Mouse (Mus musculus) retina, postnatal 7 days (tissue): Measurements from ENCODE around the gene Snrnp27.

Experiments
- DNase-seq: peaks from one replicate; pipeline ENCODE4 v3.0.0-alpha.2; 2012; ENCODE audit warnings: low read depth, low spot score

The Snrnp27 gene

DNA sequence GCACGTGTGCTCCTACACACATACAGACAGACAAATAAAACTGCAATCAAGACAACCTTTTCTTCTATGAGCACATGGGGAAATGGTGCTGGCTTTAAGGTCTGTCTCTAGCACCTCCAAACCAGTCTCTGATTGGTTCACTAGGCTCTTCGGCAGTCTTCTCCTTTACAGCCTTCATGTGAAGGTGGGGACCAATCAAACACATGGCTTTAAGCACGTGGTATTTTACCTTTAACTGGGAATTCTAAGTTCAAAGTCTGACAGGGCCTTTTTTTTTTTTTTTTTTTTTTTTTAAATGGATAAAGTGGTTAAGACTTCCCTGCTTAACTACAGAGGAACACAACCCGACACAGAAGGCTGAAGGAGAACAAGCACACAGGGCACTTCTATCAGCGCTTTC is 19.2 kb downstream of the Snrnp27 start:
- DNase-seq: no peak

DNA sequence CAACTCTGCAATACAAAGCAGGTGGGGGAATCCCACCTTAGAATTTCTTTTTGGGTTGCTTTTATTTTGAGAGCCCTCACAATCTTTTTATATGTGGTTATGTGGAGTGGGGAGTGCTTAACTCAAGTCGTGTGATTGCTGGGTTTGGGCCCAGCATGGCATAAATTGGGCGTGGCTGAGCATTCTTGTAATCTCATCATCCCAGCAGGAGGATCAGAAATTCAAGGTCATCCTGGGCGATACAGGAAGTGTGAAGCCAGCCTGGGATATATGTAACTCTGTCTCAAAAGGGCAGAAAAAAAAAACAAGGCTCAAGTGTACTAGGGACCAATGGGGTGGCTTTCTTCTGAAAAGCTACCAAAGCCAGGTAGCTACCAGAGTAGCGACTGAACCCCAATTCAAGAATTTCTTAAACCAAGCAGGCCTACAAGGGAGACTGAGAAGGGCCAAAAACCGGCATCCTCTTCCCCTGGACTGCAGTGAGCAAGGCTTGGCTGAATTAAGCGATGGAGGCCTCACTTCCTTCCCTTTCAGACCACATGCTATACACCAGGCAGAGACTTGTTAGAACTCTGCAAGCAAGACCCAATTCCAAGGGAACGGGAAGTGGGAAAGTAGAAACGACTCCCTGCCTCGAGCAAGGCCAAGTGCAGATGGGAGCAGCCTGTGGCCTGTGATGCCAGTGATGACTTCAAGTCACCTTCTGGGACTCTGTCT is 24.0 kb downstream of the Snrnp27 start:
- no peak for DNase-seq

DNA sequence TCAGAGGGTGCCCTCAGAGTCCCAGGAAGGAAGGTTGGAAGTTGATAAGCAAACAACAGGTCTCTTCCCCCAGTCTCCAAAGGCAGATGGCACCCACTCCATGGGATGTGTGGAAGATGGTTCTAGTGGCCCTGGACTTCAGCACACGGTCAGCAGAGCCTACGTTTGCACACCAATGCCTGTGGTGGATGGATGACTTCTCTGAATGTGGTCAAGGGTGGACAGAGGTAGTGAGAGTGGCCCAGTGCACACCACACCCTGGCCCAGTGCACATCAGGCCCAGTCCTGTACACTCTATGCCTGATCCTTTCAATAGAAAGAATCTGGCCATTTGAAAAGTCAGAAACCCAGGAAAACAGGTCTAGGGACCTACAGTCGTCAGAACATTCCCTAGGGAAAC is 25.8 kb downstream of the Snrnp27 start:
- no peak for DNase-seq

DNA sequence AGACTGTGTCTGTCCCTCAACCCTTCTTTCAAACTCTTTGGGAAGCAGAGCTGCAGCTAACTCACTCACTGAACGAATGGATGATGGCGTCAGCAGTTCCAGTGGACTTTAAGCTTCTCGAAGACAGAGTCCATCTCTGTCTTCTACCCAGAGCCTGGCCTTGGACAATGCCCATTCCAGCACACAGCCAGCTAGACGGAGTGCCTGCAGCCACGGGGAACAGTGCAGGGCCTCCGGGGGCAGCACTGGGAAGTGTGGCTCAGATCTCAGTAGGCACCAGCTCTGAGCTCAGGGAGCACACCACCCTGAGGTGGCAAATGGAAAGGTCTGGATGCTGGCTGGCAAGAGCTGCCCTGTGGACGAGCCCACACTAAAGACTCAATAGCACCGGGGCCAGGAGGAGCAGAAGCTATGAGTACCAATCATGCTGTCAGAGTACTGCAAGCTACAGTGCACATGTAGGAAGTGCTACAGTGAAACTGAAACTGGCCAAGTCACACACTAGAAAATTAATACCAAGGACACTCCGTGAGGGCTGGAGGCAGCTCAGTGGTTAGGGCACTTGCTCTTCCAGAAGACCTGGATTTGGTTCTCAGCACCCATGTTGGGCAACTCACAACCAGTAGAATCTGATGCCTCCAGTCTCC is 29.9 kb downstream of the Snrnp27 start:
- no peak for DNase-seq

DNA sequence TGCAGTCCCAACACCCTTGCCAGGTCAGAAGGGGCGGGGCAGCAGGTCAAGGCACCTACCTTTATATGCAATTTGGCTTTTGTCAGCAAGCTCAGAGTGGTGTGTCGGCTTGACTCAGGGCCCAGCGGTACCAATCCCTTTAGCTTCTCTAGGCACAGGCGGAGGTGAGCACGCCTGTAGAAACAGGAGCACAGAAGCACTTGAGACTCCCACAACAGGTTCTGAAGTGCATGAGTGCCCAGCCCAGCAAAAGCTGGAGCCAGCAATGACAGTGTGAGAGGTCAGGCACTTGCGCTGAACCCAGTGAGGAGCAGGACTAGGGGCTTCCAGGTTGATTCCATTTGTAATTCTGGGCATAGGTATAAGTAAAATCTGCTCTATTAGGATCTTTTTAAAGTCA is 31.3 kb downstream of the Snrnp27 start:
- DNase-seq: no peak

DNA sequence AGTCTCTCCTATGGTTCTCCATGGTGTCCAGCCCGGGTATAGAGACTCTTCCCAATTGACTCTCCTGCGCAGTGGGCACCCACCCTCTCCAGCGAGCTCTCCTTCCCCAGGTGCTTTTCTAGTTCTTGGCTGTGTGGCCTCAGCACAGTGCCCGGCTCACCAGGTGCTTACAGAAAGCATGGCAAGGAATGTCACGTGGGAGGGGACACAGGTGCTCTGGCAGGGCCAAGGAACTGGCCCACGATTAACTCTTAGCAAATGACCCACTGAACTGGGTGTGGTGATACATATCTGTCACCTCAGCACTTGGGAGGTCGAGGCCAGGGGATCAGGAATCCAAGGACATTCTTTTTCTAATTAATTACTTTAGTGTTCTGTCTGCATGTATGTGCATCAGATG is 38.2 kb downstream of the Snrnp27 start:
- DNase-seq: no peak

DNA sequence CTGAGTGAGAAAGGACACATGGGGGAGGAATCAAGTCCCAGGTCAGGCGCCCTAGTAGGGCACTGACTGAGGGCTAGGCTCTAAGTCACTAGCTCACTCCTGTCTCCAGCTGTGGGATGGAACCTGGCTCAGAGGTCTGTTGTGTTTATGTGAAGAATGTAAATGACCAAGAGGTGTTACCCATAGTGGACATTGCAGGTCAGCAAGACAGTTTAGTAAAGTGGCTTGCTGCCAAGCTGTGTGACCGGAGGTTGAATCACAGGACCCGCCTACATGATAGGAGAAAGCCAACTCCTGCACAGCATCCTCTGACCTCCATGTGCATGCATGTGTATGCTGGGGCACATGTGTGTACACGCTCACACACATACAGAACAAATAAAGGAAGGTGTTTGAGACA is 38.8 kb downstream of the Snrnp27 start:
- DNase-seq: no peak

DNA sequence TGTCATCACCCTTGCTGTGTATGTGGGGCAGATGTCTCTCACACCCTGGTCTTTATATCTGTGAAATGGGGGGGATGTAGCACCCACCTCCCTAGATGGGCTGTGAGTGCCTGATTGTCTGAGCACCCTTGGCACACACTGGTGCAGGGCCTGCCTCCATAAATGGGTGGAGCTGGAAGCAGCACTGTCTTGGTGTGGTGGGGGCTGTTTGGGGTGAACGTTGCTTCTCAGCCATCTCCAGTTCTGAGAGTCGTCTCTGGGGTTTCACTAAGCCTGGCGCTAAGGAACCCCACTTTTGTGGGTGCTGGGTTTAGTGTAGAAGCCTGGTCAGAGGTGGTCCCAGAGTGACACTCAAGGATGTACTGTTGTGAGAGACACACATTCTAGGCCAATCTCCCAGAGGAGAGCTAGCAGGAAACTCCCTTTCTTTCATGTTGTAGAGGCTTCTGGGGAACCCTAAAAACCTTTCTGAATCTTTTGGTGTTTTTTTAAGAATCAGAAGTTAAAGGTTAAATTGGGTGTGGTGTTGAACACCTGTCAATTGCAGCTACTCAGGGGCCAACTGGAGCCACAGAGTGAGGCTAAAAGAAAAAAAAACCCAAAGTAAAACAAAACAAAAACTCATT is 39.4 kb downstream of the Snrnp27 start:
- no peak for DNase-seq

DNA sequence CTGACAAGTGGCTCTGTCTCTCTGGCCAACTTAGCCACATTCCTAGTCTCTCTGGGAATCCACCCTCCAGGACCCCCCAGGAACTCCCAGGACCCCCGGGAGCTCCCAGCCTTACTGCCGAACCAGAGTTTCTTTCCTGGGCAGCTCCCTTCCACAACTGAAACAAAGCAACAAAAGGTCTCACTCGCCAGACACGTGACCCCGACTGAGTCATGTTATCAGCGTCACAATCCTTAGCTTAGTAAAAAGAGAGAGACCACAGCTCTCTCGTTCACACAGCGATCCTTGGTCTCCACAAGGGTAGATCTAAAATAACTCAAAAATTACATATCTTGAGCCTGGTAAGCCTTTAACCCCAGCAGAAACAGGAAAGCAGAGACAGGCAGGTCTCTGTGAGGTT is 42.6 kb downstream of the Snrnp27 start:
- DNase-seq: no peak

DNA sequence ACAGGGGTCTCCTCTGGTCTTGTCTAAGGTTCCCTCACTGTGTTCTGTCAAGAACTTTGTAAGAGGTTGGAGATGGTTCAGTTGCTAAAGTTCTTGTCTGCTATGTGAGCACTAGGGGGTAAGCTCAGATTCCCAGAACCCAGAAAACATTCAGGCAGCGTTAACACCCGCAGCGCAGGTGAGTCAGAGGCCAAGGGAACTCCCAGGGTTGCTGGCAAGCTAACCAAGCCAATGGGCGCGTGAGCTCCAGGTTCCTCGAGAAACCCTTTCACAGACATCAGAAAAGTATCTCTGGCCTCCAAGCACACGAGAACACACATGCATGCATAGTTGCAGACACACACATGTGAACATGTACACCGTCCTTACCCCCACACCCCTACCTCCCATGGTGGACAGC is 43.5 kb downstream of the Snrnp27 start:
- DNase-seq: no peak

DNA sequence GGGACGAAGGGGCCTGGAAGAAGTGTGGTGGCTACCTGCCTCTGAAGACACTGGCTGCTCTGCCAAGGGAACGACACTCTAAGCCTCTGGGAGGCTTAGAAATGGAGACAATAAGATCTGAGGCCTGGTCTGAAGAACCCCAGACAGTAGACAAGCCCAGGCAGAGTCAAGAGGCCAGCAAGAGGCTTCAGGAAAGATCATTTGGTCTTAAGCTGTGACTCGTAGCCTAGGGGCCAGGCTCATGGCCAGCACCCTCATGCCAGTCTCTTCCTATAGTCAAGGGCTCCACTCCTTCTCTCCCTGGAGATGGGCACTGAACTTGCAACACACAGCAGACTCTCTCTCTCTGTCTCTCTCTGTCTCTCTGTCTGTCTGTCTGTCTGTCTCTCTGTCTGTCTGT is 44.2 kb downstream of the Snrnp27 start:
- DNase-seq: no peak

DNA sequence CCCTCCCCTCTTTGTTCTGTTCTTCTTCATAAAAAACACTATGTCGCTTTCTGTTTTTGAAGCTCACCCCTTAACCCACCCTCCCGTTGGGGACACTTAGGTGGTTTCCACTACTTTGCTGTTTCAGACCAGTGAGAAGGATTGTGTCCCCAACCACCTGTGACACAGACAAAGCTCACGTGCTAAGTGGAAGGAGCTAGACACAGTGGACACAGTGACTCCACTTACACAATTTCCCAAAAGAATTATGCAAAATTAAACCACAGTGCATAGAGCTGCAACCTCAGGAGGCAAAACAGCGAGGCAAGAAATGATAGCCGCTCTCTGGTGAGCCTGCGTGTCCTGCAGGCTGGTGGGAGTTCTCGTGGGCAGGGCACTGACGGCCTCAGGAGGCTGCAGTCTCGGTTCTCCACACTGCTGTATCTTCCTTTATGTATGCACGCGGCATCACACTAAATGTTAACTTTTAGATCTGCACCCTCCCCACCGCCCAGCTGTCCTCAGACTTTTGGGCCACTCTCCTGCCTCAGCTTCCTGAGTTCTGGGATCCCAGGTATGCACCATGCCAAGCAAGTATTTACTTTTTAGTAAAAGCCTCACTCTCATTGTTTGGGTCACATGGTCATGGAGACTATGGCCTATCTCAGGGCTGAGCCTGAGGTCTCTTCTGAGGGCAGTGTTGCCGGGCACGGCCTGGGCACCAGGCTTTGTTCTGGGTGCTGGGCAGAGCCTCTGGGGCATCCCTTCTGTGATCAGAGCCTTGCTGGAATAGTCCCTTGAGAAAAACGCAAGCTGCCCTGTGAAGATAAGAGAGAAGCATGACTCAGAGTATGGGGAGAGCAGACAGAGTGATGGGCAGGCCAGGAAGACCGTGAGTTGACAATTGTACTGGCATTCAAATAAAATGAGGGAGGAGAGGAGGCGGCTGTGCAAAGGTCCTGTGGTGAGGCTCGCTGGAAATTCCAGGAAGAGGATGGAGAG is 44.9 kb downstream of the Snrnp27 start:
- no peak for DNase-seq

DNA sequence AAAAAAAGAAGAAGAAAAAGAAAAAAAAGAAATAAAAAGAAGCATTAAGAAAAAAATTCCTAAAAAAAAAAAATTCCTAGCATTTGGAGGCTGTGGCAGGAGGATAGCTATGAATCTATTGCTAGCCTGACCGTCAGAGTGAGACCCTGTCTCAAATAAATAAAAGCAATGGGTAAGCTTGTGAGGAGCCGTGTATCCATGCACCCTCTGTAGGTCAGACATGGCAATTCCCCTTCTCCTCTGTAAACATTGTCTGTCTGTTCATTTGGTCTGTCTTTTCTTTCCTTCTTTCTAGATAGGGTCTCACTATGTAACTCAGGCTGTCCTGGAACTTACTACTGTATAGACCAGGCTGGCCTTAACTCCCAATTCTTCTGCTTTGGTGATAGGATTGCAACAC is 45.9 kb downstream of the Snrnp27 start:
- DNase-seq: no peak

DNA sequence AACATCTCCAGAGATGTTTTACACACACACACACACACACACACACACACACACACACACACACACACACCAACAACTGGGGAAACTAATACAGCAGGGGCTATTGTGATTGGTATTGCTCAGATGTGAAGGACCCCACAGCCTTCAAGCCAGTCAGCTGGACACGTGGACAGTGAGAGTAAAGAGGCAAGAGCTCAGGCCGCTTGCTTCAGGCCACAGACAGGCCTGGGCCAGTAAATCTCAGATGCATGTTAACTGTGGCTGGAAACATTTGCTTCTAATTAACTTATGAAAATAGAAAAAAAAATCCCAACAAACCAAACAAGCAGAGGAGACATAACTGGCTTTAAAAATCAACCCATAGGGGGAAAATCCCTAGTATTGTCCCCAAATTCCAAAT is 46.5 kb downstream of the Snrnp27 start:
- DNase-seq: no peak

DNA sequence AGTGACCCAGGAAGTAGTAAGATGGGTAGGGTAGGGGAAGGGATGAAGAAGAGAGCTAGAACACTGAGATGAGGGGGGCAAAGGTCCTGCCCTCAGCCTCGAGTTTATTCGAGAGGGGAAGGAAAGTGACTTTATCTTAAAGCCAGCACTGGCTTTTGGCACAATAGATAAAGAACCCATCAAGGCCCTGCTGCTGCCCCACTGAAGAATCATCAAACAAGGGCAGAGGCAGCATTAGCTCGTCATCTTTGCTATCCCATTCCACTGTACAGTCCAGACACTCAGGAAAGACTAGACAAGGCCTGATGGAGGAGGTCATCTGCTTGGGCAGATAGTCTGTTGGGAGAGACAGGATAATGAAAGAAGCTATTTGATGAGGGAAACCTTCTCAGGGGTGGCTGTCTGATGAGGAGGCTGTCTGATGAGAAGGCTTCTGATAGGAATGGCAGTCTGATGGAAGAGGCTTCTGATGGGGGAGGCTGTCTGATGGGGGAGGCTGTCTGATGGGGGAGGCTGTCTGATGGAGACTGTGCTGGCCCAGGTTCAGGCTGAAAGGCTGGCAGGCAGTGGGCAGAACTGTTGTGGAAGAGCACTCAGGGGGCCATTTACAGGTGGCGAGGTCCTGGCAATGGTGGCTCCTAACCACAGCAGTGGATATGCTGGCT is 47.0 kb downstream of the Snrnp27 start:
- no peak for DNase-seq

DNA sequence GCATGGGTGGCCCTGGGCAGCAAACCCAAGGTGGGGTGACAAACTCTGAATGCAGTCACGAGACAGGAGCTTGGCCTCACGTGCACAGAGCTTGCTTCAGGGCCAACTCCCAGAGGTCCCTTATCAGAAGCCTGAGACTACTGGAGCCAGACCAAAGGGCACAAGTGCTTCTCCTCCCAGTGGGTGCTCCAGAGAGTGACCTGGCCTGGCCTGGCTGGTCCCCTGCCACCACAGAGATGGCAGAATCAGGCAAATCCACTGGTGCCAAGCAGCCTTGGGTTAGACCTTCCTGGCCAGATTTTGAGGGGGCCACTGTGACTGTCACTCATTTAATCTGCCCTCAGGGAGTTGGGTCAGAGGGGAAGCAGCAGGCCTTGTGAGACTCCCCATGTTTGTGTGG is 47.8 kb downstream of the Snrnp27 start:
- no peak for DNase-seq

DNA sequence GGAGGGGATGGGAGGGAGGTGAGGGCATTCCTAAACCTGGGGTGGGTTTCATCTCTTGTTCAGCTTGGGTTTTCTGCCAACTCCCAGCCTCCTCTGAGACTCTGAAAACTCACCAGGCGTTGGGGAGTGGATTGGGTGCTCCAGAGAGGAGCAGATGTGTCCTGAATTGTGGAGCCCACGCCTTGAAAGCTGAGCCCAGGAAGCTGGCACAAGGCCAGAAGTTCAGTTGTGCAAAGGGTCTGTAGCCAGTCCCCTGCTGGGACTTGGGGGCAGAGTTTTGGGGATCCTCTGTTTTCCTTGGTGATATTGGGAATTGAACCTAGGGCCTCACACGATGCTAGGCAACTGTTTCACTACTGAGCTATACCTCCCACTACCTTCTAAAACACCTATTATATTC is 54.2 kb downstream of the Snrnp27 start:
- DNase-seq: no peak

DNA sequence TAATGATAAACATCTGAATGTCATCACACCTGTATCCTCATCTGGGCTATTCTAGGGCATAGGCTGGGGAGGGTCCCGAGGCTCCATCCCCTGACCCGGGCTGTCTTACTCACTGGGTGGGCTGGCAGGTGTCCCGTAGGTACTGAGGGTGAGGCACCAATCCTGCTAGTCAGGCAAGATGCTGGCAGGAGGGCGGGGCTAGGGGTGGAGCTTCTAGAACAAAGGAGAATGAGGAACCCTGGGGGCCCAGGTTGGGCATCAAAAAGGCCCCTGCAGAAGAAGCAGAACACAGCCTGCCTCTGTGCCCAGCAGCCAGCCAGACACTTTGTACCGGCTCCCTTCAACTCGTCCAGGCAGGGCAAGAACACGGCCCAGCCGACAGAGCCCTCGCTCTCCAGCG is 56.4 kb downstream of the Snrnp27 start, which contains the start of gene Asprv1:
Gene Asprv1 (plus strand): TSS at position 219 of the 400 bp plus-strand sequence.
- DNase-seq: no peak
